Mouse (Mus musculus) kidney, adult 2 months (tissue): ENCODE measurements at regions not wholly inside any gene's neighbourhood (a gene's known extent, or its start where the extent isn't known, plus 50 kb on each side); places are given as distances from the start of the nearest gene placed in this dataset.

Experiments
- DNase-seq: peaks from one replicate; pipeline ENCODE4 v3.0.0; 2021
- H3K27ac ChIP-seq: fragments of 200-500 bp; 2 replicates; pipeline ENCODE4 v1.5.1; 2012; ENCODE audit warnings: low read depth, low read length, control low read depth, inconsistent platforms; ENCODE audit not compliant: insufficient read depth
- H3K27me3 ChIP-seq: fragments of 200-500 bp; replicated peaks from 2 replicates; pipeline ENCODE4 v1.6.1; 2012; ENCODE audit warnings: mild to moderate bottlenecking, moderate library complexity, low read length, inconsistent platforms; ENCODE audit not compliant: control insufficient read depth, insufficient read depth
- H3K36me3 ChIP-seq: fragments of 200-500 bp; 2 replicates; pipeline ENCODE4 v1.6.1; 2012; ENCODE audit warnings: mild to moderate bottlenecking, moderate library complexity, low read length, inconsistent platforms; ENCODE audit not compliant: control insufficient read depth, insufficient read depth
- H3K4me1 ChIP-seq: fragments of 200-500 bp; 2 replicates; pipeline ENCODE4 v1.6.1; 2011; ENCODE audit warnings: low read length; ENCODE audit not compliant: control insufficient read depth, insufficient read depth
- H3K4me3 ChIP-seq: fragments of 200-500 bp; 2 replicates; pipeline ENCODE4 v1.5.1; 2011; ENCODE audit warnings: mild to moderate bottlenecking, low read depth, low read length, control low read depth; ENCODE audit not compliant: insufficient read depth
- CTCF ChIP-seq: fragments of 200-500 bp; conservative IDR thresholded peaks from 2 replicates; pipeline ENCODE4 v1.5.1; 2011; ENCODE audit warnings: low read depth, mild to moderate bottlenecking, control low read depth, low read length, moderate library complexity, mixed read lengths; ENCODE audit not compliant: insufficient read depth, insufficient read length
- POLR2A ChIP-seq: fragments of 200-500 bp; IDR thresholded peaks from one replicate; pipeline ENCODE4 v1.6.1; 2011; ENCODE audit warnings: low read depth, low read length, control low read depth
- WGBS: fragments of 180-500 bp; shearing (Covaris S2); methylation state at CpG from one replicate; pipeline ENCODE4 v1.1.7; 2018; 5-methylcytosine and 5-hydroxymethylcytosine counted together

GRCm38 (mm10) chr16:19087914-19088313, 211.1 kb downstream of the Hira start:
- H3K36me3 ChIP-seq, result no peaks in the 10 kb centered on the region
- peak; percentile 15 for DNase-seq
- H3K27me3 ChIP-seq, result no peaks in the 10 kb centered on the region
- TF ChIP-seq CTCF (no peak), POLR2A (no peak)
- H3K4me1 ChIP-seq, result no peaks in the 10 kb centered on the region; the same call in 1 of the 2 replicates
- H3K4me3 ChIP-seq, result no peak overlapping the region
- no peak overlapping the region for H3K27ac ChIP-seq
- WGBS, result 3% methylated on average over 1 of the region's 1 CpGs
